Mouse (Mus musculus): Measurements from ENCODE around the gene Alyref2. TPM values are rescaled to one million over a fixed set of nuclear protein-coding genes. Genes with fewer than 3 reads are reported as not detected.
"Not testable (repeated sequence)": the region's sequence is repeated elsewhere in the genome, so short reads cannot be mapped to it uniquely, and the experiment has no call there.

Gene Alyref2
- 4.2 and 5.7 TPM in 2 replicates for polyA plus RNA-seq (2012; rRNA removed)

GRCm38 (mm10) chr1:171503250-171503591 lies at the start of gene Alyref2:
Alyref2 (plus strand) TSS chr1:171503478.
- no peak for DNase-seq (ENCODE audit: low read depth)

GRCm38 (mm10) chr1:171454926-171455325 lies 48.4 kb upstream of the Alyref2 start:
- no peak for DNase-seq (ENCODE audit: low read depth)

GRCm38 (mm10) chr1:171457568-171457967 lies 45.7 kb upstream of the Alyref2 start:
- DNase-seq (ENCODE audit: low read depth): no peak

- no peak for DNase-seq (ENCODE audit: low read depth)
Measured at GRCm38 (mm10) chr1:171459791-171460190, 43.5 kb upstream of the Alyref2 start.

GRCm38 (mm10) chr1:171460551-171461503 lies 42.5 kb upstream of the Alyref2 start:
- DNase-seq (ENCODE audit: low read depth): no peak

GRCm38 (mm10) chr1:171463133-171463532 lies 40.1 kb upstream of the Alyref2 start:
- no peak for DNase-seq (ENCODE audit: low read depth)

GRCm38 (mm10) chr1:171465749-171466412 lies 37.4 kb upstream of the Alyref2 start:
- no peak for DNase-seq (ENCODE audit: low read depth)

GRCm38 (mm10) chr1:171466565-171466964 lies 36.7 kb upstream of the Alyref2 start:
- DNase-seq (ENCODE audit: low read depth): no peak

GRCm38 (mm10) chr1:171469678-171470077 lies 33.6 kb upstream of the Alyref2 start:
- no peak for DNase-seq (ENCODE audit: low read depth)

GRCm38 (mm10) chr1:171470371-171470871 lies 32.9 kb upstream of the Alyref2 start:
- peak; percentile 92 for DNase-seq (ENCODE audit: low read depth)

- DNase-seq (ENCODE audit: low read depth): no peak
Measured at GRCm38 (mm10) chr1:171470896-171471295, 32.4 kb upstream of the Alyref2 start.

- DNase-seq (ENCODE audit: low read depth): no peak
Measured at GRCm38 (mm10) chr1:171471452-171471851, 31.8 kb upstream of the Alyref2 start.

- DNase-seq (ENCODE audit: low read depth): not testable (repeated sequence)
Measured at GRCm38 (mm10) chr1:171471941-171472340, 31.3 kb upstream of the Alyref2 start.

- DNase-seq (ENCODE audit: low read depth): peak; percentile 88
Measured at GRCm38 (mm10) chr1:171473506-171473905, 29.8 kb upstream of the Alyref2 start.

- DNase-seq (ENCODE audit: low read depth): no peak
Measured at GRCm38 (mm10) chr1:171473920-171474640, 29.2 kb upstream of the Alyref2 start.

- DNase-seq (ENCODE audit: low read depth): no peak
Measured at GRCm38 (mm10) chr1:171477123-171477522, 26.2 kb upstream of the Alyref2 start.

GRCm38 (mm10) chr1:171477758-171478545 lies 25.3 kb upstream of the Alyref2 start:
- DNase-seq (ENCODE audit: low read depth): no peak

GRCm38 (mm10) chr1:171478968-171479367 lies 24.3 kb upstream of the Alyref2 start:
- no peak for DNase-seq (ENCODE audit: low read depth)

- no peak for DNase-seq (ENCODE audit: low read depth)
Measured at GRCm38 (mm10) chr1:171494241-171494640, 9.0 kb upstream of the Alyref2 start.

- DNase-seq (ENCODE audit: low read depth): no peak
Measured at GRCm38 (mm10) chr1:171495371-171495770, 7.9 kb upstream of the Alyref2 start.

GRCm38 (mm10) chr1:171499856-171500255 lies 3.4 kb upstream of the Alyref2 start:
- DNase-seq (ENCODE audit: low read depth): no peak
